Mouse (Mus musculus): ENCODE data around the gene Ppdpf. TPM values are rescaled to one million over a fixed set of nuclear protein-coding genes. Genes with fewer than 3 reads are reported as not detected.

Ppdpf gene
- polyA plus RNA-seq, 1 experiment from 2014 or later, result 302 TPM

DNA sequence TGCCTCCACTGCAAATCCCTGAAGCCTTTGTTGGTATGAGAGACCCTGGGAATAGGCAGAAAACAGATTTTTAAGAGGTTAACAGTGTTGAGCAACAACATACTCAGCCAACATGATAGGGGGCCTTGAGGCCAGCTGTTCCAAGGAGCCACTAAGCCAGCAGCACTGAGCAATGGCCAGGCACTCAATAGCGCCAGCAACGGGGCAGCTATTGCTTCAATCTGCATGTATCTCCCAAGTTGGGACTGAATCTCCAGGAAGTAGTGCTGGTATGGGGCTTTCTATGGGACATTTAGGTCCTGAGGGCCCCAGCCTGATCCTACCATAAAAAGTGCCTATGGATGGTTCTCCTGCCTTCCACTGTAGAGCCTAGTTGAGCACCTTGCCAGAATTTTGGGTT is 28.6 kb upstream of the Ppdpf start:
- peaks cover 37% of the 10 kb centered on the region for H3K27me3 ChIP-seq (ENCODE audit: insufficient read depth, low read length)
- no peak overlapping the region for H3K9ac ChIP-seq (replicated peaks; ENCODE audit: low read length)
- H3K27ac ChIP-seq (ENCODE audit: low read length), result no peak overlapping the region
- no peak for ATAC-seq (ENCODE audit: low FRiP score, low TSS enrichment)
- H3K4me2 ChIP-seq (replicated peaks; ENCODE audit: low read depth, low read length), result no peak overlapping the region
- H3K4me1 ChIP-seq (ENCODE audit: insufficient read depth, low read length), result no peaks in the 10 kb centered on the region
- no peaks in the 10 kb centered on the region for H3K36me3 ChIP-seq (ENCODE audit: insufficient read depth, low read length)
- no peaks in the 10 kb centered on the region for H3K9me3 ChIP-seq (ENCODE audit: low read length)
- no peak overlapping the region for H3K4me3 ChIP-seq (ENCODE audit: low read length)
- WGBS, result 93% methylated on average over 2 of the region's 2 CpGs

DNA sequence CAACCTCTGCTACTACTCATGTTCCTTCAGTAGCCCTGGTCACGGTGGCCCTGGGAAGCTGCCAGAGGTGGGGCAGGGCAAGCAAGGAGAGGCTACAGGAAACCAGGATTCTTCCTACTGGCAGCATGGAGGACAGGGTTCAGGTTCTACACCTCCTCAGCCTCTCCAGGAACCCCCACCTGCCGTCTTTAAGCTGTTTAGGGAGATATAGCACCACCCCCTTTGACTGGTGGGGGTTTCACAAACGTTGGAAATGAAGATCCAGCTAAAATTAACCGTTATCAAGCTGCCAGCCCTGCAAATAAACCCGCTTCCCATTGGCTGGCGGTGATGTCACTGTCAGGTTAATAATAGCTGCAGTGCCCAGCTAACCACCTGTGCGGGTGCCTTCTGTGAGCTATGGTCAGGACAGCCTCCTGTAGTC is 27.9 kb upstream of the Ppdpf start:
- WGBS, result 45% methylated on average over 7 of the region's 7 CpGs
- no peak overlapping the region for H3K27ac ChIP-seq (ENCODE audit: low read length)
- no peaks in the 10 kb centered on the region for H3K9me3 ChIP-seq (ENCODE audit: low read length)
- H3K9ac ChIP-seq (replicated peaks; ENCODE audit: low read length), result no peak overlapping the region
- no peaks in the 10 kb centered on the region for H3K4me1 ChIP-seq (ENCODE audit: insufficient read depth, low read length)
- peaks cover 37% of the 10 kb centered on the region for H3K27me3 ChIP-seq (ENCODE audit: insufficient read depth, low read length)
- no peaks in the 10 kb centered on the region for H3K36me3 ChIP-seq (ENCODE audit: insufficient read depth, low read length)
- no peak overlapping the region for H3K4me3 ChIP-seq (ENCODE audit: low read length)
- H3K4me2 ChIP-seq (replicated peaks; ENCODE audit: low read depth, low read length), result no peak overlapping the region
- ATAC-seq (ENCODE audit: low FRiP score, low TSS enrichment), result no peak

DNA sequence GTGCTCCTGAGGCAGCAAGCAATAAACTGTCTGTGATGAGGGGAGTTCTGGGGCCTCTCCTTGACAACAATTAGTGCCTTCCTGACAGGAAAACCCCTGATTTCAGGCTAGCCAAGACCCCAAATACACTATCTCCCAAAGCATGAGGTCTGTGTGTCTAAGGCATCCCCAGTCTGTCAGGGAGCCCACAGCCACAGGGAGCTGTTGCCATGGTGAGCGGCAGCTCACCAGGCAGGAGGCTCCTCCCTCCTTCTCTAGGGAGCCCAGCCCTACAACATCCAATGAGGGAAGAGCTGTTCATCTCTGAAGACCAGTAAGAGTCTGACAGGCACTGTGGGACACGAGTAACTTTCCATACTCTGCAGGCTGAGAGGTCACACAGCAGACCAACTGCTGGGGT is 27.3 kb upstream of the Ppdpf start:
- 6% methylated on average over 2 of the region's 2 CpGs for WGBS
- Histone ChIP-seq H3K4me1 (ENCODE audit: insufficient read depth, low read length) (no peaks in the 10 kb centered on the region), H3K4me2 (replicated peaks; ENCODE audit: low read depth, low read length) (no peak overlapping the region), H3K36me3 (ENCODE audit: insufficient read depth, low read length) (no peaks in the 10 kb centered on the region), H3K9ac (replicated peaks; ENCODE audit: low read length) (no peak overlapping the region), H3K27me3 (ENCODE audit: insufficient read depth, low read length) (peaks cover 36% of the 10 kb centered on the region), H3K27ac (ENCODE audit: low read length) (no peak overlapping the region), H3K4me3 (ENCODE audit: low read length) (no peak overlapping the region), H3K9me3 (ENCODE audit: low read length) (no peaks in the 10 kb centered on the region)
- ATAC-seq (ENCODE audit: low FRiP score, low TSS enrichment), result peak; percentile 49

DNA sequence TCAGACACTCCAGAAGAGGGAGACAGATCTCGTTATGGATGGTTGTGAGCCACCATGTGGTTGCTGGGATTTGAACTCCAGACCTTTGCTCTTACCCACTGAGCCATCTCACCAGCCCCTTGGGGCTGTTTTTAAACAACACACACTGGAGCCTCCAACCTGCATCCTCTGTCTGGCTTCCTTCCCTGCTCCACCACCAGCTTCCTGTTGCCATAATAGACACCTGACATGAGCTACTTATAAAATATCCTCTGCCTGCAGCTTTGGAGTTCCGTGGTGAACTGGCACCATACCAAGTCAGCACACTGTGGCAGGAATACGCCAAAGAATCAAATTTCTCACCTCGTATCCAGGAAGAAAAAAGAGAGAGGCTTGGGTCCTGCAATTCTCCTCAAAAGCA is 26.2 kb upstream of the Ppdpf start:
- H3K9ac ChIP-seq (replicated peaks; ENCODE audit: low read length), result no peak overlapping the region
- H3K4me2 ChIP-seq (replicated peaks; ENCODE audit: low read depth, low read length), result no peak overlapping the region
- WGBS, result 56% methylated on average over 4 of the region's 4 CpGs
- no peak overlapping the region for H3K27ac ChIP-seq (ENCODE audit: low read length)
- no peak for ATAC-seq (ENCODE audit: low FRiP score, low TSS enrichment)
- no peak overlapping the region for H3K4me3 ChIP-seq (ENCODE audit: low read length)
- no peaks in the 10 kb centered on the region for H3K4me1 ChIP-seq (ENCODE audit: insufficient read depth, low read length)
- peaks cover 25% of the 10 kb centered on the region for H3K27me3 ChIP-seq (ENCODE audit: insufficient read depth, low read length)
- H3K9me3 ChIP-seq (ENCODE audit: low read length), result no peaks in the 10 kb centered on the region
- H3K36me3 ChIP-seq (ENCODE audit: insufficient read depth, low read length), result no peaks in the 10 kb centered on the region

DNA sequence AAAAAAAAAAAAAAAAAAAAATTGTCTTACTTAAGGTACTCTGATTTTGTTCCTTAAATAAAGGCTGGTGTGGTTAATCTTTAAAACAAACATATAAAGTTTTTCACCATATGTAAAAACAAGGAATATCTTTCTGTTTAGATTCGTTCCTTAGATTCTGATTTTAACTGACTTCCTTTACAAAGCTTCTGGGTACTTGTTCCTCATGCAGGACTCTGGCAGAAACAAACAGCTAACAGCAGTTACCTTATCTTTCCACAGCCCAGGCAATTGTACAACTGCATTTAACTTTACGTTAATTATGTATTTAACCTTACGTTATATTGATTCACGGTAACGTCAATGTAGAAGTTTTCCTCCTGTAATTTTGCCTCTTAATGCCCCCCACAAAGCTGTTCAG is 20.6 kb upstream of the Ppdpf start:
- no peak overlapping the region for H3K4me3 ChIP-seq (ENCODE audit: low read length)
- ATAC-seq (ENCODE audit: low FRiP score, low TSS enrichment), result no peak
- no peaks in the 10 kb centered on the region; the same call in 1 of the 2 replicates for H3K9me3 ChIP-seq (ENCODE audit: low read length)
- H3K4me2 ChIP-seq (replicated peaks; ENCODE audit: low read depth, low read length), result no peak overlapping the region
- no peaks in the 10 kb centered on the region for H3K4me1 ChIP-seq (ENCODE audit: insufficient read depth, low read length)
- no peak overlapping the region for H3K27ac ChIP-seq (ENCODE audit: low read length)
- H3K36me3 ChIP-seq (ENCODE audit: insufficient read depth, low read length), result no peaks in the 10 kb centered on the region
- H3K27me3 ChIP-seq (ENCODE audit: insufficient read depth, low read length), result 0 out of 2 replicates have a peak, but pooled peaks cover 5% of the 10 kb centered on the region
- WGBS, result 84% methylated on average over 5 of the region's 5 CpGs
- no peak overlapping the region for H3K9ac ChIP-seq (replicated peaks; ENCODE audit: low read length)

DNA sequence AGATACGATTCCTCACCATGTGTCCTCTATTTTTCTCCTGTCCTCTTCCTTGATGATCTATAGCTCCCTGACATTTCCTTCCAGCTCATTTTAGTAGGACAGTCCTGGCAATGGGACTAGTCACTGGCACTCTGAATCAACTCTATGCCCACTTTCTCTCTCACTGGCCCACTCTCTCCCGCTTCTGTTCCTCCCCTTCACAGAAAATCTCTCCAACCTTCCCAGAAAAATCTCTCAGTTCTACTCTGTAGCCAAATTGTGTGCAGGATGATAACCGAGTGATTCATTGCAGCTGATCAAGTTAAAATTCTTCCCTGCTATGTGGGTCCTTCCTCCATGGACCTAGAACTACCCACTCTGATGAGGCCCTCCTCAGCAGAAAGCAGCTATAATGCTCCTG is 12.4 kb upstream of the Ppdpf start:
- H3K4me3 ChIP-seq (ENCODE audit: low read length), result no peak overlapping the region
- H3K27ac ChIP-seq (ENCODE audit: low read length), result no peak overlapping the region
- H3K4me2 ChIP-seq (replicated peaks; ENCODE audit: low read depth, low read length), result no peak overlapping the region
- H3K9ac ChIP-seq (replicated peaks; ENCODE audit: low read length), result no peak overlapping the region
- WGBS, result 82% methylated on average over 3 of the region's 3 CpGs
- no peaks in the 10 kb centered on the region for H3K4me1 ChIP-seq (ENCODE audit: insufficient read depth, low read length)
- no peaks in the 10 kb centered on the region for H3K27me3 ChIP-seq (ENCODE audit: insufficient read depth, low read length)
- ATAC-seq (ENCODE audit: low FRiP score, low TSS enrichment), result no peak
- no peaks in the 10 kb centered on the region for H3K36me3 ChIP-seq (ENCODE audit: insufficient read depth, low read length)
- no peaks in the 10 kb centered on the region; the same call in 1 of the 2 replicates for H3K9me3 ChIP-seq (ENCODE audit: low read length)

DNA sequence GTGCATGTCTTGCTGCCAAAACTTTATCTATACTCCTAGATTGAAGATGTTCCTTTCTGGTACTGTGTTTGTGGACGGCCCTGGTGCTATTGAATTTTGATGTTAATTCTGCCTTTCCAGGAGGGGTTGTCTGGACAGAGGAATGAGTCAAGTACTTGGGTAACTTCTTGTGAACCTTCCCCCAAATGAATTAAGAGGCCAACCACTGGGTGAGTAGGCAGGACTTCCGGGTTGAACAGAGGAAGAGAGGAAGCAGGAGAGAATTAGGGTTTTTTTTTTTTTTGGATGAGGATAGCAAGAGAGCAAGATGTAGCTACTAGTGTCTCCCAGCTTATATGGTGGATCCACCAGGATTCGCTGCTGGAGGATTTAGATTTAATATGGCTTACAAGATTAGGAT is 9.0 kb upstream of the Ppdpf start:
- no peaks in the 10 kb centered on the region for H3K4me1 ChIP-seq (ENCODE audit: insufficient read depth, low read length)
- 82% methylated on average over 3 of the region's 3 CpGs for WGBS
- no peak for ATAC-seq (ENCODE audit: low FRiP score, low TSS enrichment)
- no peaks in the 10 kb centered on the region for H3K27me3 ChIP-seq (ENCODE audit: insufficient read depth, low read length)
- H3K36me3 ChIP-seq (ENCODE audit: insufficient read depth, low read length), result no peaks in the 10 kb centered on the region
- H3K27ac ChIP-seq (ENCODE audit: low read length), result no peak overlapping the region
- H3K9me3 ChIP-seq (ENCODE audit: low read length), result no peaks in the 10 kb centered on the region
- H3K4me2 ChIP-seq (replicated peaks; ENCODE audit: low read depth, low read length), result no peak overlapping the region
- no peak overlapping the region for H3K4me3 ChIP-seq (ENCODE audit: low read length)
- H3K9ac ChIP-seq (replicated peaks; ENCODE audit: low read length), result no peak overlapping the region

DNA sequence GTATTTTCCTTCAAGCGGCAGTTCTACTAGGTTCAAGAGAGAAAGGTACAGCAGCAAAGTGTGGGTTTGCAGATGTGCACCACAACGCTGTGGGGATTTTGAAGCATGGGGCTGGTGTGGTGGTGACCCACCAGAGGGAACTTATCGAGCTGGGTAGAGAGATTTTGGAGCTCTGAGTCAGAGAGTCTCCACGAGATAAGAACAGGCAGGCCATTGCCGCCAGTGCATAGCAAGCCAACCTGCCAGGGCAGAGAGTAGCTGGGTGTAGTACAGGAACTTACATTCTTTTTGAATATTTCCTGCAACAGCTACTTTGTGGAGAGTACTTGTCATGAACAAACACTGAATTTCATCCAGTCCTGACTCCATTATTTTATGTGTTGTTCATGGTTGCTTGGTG is 8.6 kb upstream of the Ppdpf start:
- no peaks in the 10 kb centered on the region for H3K4me1 ChIP-seq (ENCODE audit: insufficient read depth, low read length)
- H3K27ac ChIP-seq (ENCODE audit: low read length), result no peak overlapping the region
- no peak overlapping the region for H3K4me3 ChIP-seq (ENCODE audit: low read length)
- H3K9ac ChIP-seq (replicated peaks; ENCODE audit: low read length), result no peak overlapping the region
- no peak for ATAC-seq (ENCODE audit: low FRiP score, low TSS enrichment)
- H3K4me2 ChIP-seq (replicated peaks; ENCODE audit: low read depth, low read length), result no peak overlapping the region
- H3K27me3 ChIP-seq (ENCODE audit: insufficient read depth, low read length), result no peaks in the 10 kb centered on the region
- no peaks in the 10 kb centered on the region for H3K36me3 ChIP-seq (ENCODE audit: insufficient read depth, low read length)
- 84% methylated on average over 5 of the region's 5 CpGs for whole genome bisulfite sequencing
- no peaks in the 10 kb centered on the region for H3K9me3 ChIP-seq (ENCODE audit: low read length)

DNA sequence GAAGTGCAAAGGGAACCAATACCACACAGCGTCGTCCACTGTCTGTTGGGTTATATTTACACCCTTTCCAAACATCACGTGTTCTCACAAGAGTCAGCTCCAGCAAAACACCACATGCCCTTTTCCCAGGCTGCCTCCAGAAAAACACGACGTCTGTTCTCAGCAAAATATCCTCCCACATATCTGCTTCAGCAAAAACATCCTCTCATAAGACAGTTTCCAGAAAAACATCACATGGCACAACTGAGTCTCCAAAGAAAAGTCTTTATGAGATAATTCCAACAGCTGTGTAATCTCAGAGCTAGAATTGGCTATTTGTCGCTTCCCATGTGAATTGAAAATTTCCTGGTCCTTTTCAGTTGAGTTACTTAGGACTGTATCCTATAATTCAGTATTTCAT is 6.1 kb upstream of the Ppdpf start:
- Histone ChIP-seq H3K9me3 (ENCODE audit: low read length) (no peaks in the 10 kb centered on the region), H3K36me3 (ENCODE audit: insufficient read depth, low read length) (no peaks in the 10 kb centered on the region), H3K4me2 (replicated peaks; ENCODE audit: low read depth, low read length) (no peak overlapping the region), H3K27ac (ENCODE audit: low read length) (no peak overlapping the region), H3K27me3 (ENCODE audit: insufficient read depth, low read length) (no peaks in the 10 kb centered on the region), H3K4me1 (ENCODE audit: insufficient read depth, low read length) (no peaks in the 10 kb centered on the region), H3K9ac (replicated peaks; ENCODE audit: low read length) (no peak overlapping the region), H3K4me3 (ENCODE audit: low read length) (no peak overlapping the region)
- no peak for ATAC-seq (ENCODE audit: low FRiP score, low TSS enrichment)
- 67% methylated on average over 6 of the region's 6 CpGs for WGBS

DNA sequence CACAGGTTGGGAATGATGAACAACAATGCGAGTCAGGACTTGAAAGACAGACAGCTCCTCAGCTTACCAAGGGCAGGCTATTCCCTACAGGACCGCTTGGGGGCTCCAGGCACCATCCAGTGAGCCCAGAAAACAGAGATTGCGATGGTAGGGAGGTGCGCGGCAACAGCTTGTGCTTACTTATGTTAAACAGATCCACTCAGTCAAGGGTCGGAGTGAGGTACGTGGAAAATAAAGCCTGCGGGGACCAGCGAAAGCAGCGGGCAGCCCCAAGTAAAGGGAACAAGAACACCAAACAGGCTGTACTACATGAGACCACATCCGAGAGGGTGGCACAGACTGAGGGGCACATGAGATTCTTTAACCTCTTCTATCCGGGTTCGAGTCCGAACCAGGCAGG is 412 bp upstream of the Ppdpf start:
- peaks cover 7% of the 10 kb centered on the region for H3K4me1 ChIP-seq (ENCODE audit: insufficient read depth, low read length)
- H3K9me3 ChIP-seq (ENCODE audit: low read length), result no peaks in the 10 kb centered on the region
- peak overlapping the region; percentile 91 for H3K4me2 ChIP-seq (replicated peaks; ENCODE audit: low read depth, low read length)
- no peaks in the 10 kb centered on the region for H3K27me3 ChIP-seq (ENCODE audit: insufficient read depth, low read length)
- peak overlapping the region; percentile 90 for H3K27ac ChIP-seq (ENCODE audit: low read length)
- peak; percentile 87 for ATAC-seq (ENCODE audit: low FRiP score, low TSS enrichment)
- peak overlapping the region; percentile 71 for H3K4me3 ChIP-seq (ENCODE audit: low read length)
- peak overlapping the region; percentile 86 for H3K9ac ChIP-seq (replicated peaks; ENCODE audit: low read length)
- peaks cover 6% of the 10 kb centered on the region; the same call in 1 of the 2 replicates for H3K36me3 ChIP-seq (ENCODE audit: insufficient read depth, low read length)
- 0% methylated on average over 14 of the region's 14 CpGs for WGBS
